Mouse (Mus musculus) sigmoid colon, adult 10 weeks (tissue): Measurements from ENCODE around the gene Ocrl. TPM values are rescaled to one million over a fixed set of nuclear protein-coding genes. Genes with fewer than 3 reads are reported as not detected.

Experiments used
- polyA plus RNA-seq: library from polyadenylated mRNA; stranded (reverse); fragments of 350-450 nt; fragmentation: Illumina TruSeq; extraction: RNeasy Lipid Tissue Mini Kit (QIAGEN cat#74804); gene quantifications from one replicate; pipeline ENCODE4 v1.2.3, GENCODE M21; 2014; ENCODE audit warnings: low read depth, low replicate concordance

Gene Ocrl
- 48.6 TPM for polyA plus RNA-seq

GRCm38 (mm10) chrX:47912306-47912792 is at the start of gene Ocrl:
Gene Ocrl, plus strand, starts transcription at chrX:47912387.

GRCm38 (mm10) chrX:47892431-47893024 is 19.7 kb upstream of the Ocrl start, which contains the start of gene Smarca1:
Gene Smarca1, minus strand, starts transcription at chrX:47892974.

Other genes starting within 250 kb of the Ocrl start
- gene Smarca1, start 19.4 kb upstream of the Ocrl start, polyA plus RNA-seq = 6.5 TPM
- gene Apln, start 122.5 kb downstream of the Ocrl start, polyA plus RNA-seq = 1.0 TPM
- gene Xpnpep2, start 196.3 kb downstream of the Ocrl start, polyA plus RNA-seq = 2.4 TPM
- gene Sash3, start 234.0 kb downstream of the Ocrl start, polyA plus RNA-seq = 2.6 TPM